Mouse (Mus musculus) MEL-GATA-1-ER (cell line): ENCODE measurements around the gene Ptpro.
"Not testable (repeated sequence)": the region's sequence is repeated elsewhere in the genome, so short reads cannot be mapped to it uniquely, and the experiment has no call there.

ENCODE experiments used
- DNase-seq: peaks from one replicate; pipeline ENCODE4 v3.0.0-alpha.2; 2012; ENCODE audit warnings: low read depth; ENCODE audit errors: extremely low read depth

Gene Ptpro

DNA sequence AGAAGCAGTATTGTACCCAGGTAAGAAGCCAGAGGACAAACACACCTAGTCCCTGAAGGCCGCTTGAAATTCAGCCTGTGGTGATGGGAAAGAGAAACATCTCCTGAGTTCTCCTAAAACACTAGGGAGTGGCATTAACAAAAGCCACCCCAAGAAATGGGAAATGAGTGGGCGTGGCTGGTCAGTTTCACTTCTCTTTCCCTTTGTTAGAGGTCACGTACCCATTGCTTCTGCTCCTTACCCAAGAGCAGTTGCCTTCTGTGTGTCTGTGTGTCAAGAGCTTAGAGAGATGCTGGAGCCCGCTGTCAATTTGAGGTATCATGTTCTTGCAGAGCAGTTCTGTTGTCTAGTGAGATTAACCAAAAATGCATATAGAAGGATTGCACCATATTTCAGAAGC is 134.2 kb downstream of the Ptpro start:
- no peak for DNase-seq

DNA sequence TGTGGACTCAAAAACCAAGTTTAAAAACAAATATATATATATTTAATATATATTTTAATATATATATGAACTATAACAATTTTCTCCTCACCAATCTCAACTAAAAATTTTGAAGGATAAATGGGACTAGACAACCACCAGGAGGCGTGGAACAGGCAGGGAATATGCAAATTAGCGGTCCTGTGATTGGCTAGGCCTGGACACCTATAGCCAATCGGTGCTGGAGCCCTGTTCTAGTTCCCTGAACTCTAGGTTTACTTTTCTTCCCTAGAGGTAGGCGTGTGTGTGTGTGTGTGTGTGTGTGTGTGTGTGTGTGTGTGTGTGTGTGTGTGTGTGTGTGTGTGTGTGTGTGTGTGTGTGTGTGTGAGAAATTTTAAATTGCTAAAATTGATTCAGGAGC is 134.8 kb downstream of the Ptpro start:
- DNase-seq: no peak

DNA sequence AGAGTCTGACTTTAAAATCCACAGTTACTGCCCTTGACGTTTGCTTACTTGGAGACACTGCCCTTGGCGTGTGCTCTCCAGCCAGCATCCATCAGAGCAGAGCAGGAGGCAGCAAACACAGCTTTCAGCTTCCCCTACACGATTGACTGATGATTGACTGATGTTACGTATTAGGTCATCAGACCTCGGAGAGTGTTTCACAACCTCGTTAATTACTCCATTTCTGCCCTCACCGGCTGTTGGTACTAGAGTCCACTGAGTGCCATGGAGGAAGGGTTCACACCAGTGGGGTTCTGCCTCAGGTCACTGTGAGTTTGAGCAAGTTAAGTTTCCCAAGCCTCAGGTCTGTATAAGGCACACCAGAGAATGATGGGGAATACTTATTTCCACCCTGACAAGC is 143.0 kb downstream of the Ptpro start:
- DNase-seq: no peak

DNA sequence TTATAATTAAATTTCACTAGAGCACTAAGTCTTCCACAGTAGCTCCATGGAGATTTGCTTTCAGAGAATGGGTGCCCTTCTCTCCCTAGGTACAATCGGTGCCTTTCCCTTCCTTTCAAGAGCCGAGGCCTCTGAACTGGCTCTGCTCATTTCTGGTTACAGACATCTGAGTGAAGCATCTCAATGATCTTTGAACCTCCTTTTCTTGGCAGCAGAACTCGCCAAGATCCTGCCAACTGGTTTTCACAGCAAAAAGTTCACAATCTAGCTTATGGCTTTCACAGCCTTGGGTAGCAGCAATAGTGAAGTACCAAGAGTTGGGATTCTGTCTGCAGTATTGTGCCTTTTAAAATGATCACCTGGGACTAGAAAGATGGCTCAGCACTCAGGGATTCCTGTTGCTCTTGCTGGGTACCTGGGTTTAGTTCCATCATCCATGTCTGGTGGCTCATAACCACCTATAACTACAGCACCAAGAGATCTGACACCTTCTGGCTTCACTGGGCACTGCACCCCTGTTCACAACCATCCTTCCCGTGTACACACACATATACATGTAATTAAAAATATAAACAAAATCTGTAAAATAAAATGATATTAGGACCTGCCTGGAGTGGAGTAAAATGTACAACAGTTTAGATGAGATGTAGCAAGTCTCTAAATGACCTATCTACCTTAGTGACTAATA is 144.1 kb downstream of the Ptpro start:
- no peak for DNase-seq

DNA sequence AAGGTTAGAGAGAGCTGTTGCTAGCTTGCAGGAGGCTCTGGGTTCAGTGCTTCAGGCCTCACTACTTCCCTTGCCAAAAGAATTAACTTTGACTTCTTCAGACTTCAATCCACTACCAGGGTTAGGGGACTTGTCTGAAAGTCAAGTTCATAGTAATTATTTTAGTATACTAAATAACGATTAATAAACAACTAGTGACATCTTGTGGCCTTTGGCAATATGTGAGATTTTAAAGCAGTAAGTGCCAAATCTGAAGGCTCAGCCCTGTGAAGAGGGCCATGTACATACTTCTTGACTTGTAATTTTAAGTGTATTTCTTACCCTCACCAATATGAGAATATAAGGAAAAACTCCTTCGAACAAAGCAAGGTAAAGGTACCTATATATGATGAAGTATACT is 145.2 kb downstream of the Ptpro start:
- DNase-seq: no peak

DNA sequence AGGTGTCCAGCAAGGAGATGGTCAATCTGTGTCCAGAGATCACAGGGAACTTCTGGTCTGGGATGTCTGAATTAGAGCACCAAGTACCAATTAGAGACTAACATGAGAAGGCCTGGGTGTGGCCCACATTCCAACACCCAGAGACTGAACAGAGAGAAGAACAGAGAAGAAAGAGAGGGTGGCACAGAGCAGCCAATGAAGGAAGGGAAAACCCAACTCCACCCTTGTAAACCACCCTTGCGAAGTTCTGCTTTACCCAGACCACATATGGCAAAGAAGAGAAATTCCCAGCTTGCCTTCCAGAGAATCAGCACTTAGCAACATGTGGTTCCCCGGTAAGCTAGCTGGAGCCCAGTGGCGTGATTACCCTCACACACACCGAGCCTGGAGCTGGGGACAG is 152.1 kb downstream of the Ptpro start:
- DNase-seq: no peak

DNA sequence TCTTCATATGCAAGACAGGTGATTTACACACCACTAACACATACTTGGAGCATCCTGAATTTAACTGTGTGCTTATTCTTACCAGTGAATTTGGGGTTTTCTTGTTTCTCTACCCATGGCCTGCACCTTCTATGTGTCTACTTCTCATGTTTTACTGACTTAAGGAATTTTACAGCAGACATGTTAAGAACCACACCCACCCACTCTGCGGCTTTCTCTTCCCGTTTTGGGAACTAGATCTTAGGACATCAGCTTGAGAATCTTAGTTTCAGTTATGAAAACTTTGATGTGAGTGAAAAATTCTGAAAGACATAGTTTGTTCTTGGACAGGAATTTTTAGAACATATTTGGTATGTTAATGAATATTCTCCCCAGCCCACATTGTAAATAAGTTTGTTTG is 153.6 kb downstream of the Ptpro start:
- no peak for DNase-seq

DNA sequence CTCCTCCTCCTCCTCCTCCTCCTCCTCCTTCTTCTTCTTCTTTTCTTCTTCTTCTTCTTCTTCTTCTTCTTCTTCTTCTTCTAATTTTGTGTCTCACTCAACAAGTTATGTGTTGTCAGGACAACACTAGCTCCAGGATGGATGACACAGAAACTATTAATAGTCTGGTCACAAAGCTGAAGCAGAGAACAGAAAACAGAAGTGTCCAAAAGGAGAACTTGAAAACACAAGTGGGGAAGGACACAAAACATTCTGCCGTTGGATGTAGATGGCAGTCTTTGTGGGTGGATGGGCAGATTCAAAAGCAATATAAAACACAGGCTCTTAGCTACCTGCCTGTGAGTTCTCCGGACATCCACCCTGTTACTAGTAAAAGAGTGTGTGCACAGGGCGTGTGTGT is 158.4 kb downstream of the Ptpro start:
- no peak for DNase-seq

DNA sequence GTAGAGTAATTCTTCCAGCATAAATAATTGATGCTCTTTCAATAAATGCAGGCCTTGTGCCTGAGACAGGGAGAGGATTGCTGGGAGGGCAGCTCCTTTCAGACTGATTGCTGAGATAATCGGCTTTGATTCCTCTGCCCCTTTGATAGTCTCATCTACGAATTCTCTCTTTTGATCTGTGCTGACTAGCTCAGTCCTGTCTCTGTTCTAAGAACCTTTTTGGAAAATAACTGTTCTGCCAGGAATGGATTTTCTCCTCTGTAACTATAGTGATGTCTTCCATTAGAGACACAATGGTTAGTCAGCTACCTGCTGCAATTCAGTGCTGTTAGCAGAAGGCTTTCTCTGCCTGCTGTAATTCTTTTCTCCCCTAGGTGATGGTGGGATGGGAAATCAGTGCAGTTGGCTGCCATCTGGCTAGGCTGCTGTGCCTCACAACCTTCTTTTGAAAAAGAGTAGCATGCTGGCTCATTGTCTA is 159.8 kb downstream of the Ptpro start:
- no peak for DNase-seq

DNA sequence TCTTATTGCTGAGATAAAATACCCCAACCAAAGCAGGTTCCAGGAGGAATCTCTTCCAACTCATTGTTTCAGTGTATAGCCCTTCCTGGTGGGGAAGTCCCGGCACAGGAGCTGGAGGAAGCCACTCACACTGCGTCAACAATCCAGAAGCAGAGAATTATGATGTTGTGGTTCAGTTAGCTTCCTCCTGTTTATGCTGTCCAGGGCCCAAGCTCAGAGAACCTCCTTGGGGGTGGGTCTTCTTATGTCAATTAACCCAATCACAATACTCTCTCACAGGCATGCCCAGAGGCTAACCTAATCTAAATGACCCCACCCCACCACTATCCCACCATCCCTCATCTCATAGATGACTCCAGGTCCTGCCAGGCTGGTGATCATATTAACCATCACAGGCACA is 160.9 kb downstream of the Ptpro start:
- no peak for DNase-seq

DNA sequence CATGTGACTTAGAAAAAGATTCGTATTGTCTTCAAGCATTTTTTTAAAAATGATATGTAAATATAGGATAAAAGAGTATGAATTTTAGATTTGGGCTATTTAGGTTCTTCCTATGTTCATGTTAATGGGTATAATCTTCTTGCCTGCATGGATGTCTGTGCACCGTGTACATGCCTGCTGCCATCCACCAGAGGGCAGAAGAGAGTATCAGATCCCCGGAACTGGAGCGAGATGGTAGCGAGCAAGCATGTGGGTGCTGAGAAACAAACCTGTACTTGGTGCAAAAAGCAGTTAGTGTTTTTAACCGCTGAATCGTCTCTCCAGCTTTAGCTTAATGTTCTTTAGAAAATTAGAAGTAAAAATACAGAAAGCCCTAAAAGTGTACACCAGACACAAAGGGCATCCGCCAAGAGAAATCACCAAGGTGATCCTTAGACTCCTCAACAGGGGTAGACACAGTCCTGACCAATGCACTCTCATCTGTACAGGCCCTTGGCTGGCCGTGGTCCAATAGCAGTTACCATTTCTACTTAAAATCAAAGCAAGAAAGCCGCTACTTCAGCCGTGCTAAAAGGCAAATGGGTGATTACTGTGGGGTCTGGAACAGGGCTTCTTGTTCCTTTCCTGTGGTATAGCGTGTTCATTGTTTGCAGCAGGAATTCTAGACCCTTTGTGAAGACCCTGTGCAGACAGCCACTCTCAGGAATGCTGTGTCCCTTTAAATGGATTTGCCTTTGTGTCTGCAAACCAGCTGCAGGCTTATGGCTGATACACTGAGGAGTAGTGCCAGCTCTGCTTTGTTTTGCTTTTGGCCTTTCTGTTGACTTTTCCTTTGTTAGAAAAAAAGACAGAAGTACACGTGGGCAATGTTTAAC is 162.6 kb downstream of the Ptpro start:
- no peak for DNase-seq

DNA sequence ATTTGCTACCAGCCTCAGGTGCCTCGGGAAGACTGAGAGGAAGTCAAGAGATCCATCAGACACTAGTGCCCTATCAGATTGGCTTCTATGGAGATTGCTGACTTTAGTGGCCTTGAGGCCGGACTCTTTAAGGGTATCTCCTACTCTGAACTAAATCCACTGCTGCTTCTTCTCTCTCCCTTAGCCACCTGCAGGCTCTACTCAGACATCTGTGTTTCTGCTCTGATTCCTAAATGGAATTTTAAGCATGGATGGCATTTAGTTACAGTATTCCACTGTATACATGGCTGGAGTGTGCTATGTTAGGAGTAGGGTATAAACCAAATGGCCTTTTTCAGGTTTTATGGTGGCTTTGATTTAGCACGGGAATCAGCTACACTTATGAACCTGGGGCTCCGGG is 170.7 kb downstream of the Ptpro start:
- DNase-seq: no peak

DNA sequence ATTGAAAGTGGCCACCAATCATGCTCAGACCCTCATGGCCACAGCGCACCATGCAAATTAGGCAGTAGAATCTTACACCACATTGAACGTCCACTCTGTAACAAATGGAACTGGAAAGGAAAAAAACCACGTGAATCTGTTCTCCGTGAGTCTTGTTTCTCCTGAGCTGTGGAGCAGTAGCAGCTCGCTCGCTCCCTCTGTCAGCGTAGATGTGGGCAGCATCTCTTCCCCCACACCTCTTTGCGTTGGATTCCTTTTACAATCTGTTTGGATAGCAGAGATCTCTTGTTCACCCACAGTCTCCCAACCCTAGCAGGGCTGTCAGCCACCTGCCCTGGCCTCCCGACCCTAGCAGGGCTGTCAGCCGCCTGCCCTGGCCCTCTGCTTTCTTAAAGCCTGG is 171.7 kb downstream of the Ptpro start:
- no peak for DNase-seq

DNA sequence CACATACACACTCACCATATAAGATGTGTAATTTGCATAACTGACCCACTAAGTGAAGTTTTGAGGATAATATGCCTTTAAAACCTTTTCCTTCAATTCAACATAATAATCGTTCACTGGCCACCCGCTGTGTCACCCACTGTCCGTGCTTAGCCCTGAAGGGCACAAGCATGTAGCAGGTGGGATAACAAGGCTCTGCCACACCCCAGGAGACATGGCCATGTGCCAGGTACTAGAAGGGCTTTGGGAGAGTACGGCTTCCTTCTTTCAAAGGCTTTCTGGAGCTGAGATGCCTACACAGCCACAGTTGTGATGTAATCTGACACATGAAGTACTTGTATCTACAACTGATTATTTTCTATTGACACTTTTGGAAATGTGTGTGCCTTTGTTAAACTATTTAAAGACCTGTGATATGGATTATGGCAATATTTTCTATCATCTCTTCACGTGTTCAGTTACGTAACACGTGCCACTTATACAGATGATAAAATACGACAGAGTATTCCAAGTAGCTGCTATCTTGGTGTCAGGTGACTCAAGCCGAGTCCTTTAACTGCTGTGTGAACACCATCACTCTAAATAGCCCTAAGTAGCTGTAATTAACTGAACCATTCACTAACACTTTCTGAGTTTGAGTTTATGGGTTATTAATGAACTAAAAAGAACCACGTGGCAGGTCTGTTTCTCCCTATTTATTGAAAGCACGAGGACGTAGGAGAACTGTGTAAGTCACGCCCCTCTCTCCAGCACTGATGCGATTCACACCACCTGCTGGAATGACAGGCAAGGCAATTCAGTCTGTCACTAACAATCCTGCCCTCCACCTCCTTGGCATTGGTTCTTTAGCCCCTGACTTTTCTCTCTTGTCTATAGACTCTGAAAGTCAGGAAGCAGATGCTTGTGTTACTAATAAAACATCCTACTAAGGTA is 173.6 kb downstream of the Ptpro start:
- no peak for DNase-seq

DNA sequence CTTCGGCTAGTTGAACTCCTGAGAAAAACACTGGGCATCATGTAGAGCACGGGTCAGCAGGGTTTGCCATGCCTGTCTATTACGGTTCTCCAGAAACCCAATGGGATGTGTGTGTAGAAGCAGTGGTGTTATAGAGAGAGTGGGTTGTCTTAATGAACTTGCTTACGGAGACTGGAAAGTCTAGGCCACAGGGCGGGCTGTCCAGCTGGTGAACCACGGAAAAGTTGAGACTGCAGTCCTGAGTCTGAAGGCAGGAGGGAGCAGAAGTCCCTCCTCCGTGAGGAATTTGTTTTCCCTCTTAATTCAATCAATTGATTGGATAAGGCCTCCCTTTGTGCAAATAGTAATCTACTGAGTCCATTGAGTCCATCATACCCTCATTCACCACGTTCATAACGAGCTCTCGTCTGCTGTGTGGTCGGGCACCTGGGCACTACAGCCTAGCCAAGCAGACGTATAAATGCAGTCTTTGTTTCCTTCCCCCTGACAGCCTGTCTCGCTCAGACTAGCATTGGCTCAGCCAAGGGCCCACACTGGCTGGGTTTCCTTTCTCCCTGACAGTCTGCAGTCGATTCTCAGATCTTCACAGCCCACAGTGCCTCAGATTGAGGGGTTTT is 181.5 kb downstream of the Ptpro start:
- no peak for DNase-seq

DNA sequence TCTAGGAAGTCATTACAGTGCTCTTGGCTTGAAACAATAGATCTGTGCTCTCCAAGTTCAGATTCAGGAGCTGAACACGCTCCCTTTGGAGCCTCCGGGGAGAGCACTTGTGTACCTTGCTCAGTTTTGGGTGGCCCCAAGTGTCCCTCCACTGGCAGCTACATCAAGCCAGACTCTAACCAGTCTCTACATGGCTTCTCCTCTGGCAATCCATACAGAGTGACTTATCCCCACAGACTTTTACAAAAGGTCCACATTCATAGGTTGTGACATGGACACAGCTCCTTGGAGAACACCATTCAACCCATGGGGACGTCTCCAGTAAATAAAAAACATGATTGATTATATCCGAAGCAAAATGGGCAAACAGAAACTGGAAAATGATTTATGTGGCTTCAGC is 185.4 kb downstream of the Ptpro start:
- no peak for DNase-seq

DNA sequence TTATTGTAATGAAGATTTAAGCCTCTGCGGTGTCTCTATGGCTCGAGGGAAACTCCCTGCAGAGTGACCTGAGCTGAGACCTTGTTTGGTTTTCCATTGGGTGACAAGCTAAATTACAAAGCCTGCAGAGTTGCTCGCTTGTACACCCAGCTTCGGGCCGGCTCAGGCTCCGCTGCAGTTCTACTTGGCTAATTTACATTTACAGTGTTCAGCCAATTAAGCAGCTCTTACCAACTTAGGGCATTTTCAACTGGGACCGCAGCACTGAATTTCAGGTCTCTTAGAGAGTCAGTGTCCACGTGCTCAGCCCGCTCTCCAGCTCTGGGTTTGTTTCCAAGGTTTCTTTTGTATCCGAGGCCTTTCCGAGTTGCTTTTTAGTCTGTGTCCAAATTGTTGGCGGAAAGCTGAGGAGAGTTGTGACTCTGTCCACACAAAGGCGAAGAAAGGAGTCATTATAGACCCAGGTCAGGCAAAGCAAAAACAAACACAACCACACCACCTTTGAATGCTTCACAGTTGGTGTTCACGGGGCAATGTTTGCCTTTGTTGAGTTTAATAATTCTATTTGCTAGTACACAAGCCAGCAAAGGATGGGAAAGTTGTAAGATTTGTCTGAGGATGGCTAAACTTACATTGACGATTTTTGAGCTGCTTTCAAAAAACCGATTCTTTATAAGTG is 185.9 kb downstream of the Ptpro start:
- DNase-seq: no peak

DNA sequence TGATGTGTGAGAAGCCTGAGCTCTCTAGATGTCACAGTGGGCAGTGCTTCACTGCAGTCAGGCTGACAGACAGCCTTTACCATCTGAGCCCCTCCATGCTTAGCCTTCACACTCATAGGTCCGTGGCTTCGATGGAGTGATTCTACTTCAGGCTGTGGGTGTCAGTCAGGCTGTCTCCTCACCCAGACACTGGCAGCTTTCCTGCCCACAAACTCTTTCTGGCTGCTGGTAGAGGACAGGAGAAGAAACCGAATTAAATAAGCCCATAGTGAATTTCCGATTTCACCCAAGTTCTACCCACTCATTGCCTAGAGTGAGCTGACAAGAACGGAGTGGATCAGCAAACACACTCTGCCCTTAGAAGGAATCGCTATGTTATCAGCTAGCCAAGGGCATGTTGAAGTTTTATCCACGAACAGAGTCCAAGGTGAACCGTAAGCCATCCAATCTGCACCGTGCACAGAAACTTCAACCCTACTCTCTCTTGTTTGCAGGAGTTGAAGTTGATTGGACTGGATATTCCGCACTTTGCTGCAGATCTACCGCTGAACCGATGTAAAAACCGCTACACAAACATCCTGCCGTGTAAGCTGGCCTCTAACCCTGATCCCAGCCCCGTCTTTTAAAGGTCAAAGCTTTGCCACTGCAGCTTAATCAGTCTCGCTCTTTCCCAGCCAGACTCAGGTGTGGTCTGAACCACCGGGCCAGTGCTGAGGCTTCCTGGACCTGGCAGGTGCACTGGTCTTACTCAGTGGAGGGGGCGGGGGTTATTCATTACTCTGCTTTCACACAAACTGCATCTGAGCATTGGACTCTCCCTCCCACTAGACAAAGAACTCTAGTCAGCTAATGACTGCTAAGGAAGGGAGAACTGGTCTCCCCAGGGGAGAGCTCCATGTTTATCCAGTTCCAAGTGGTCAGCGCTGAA is 188.7 kb downstream of the Ptpro start:
- DNase-seq: no peak

DNA sequence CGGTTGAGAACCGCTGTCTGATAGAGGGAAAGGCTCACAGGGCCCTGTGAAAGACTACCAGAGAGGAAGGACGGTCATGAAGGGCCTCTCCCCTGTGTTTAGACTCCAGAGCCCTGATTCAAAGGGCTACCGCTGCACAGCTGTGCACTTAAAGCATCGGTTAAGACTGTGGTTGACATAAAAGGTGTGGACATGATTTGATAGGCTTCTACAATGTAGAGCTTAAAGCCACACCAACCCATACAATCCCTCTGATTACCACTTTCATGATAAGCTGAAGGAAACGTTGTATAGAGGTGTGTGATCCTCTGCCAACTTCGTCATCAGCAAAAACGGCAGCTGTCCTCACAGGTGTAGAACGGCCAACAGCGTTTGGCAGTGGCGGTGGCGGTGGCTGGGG is 191.0 kb downstream of the Ptpro start:
- no peak for DNase-seq

DNA sequence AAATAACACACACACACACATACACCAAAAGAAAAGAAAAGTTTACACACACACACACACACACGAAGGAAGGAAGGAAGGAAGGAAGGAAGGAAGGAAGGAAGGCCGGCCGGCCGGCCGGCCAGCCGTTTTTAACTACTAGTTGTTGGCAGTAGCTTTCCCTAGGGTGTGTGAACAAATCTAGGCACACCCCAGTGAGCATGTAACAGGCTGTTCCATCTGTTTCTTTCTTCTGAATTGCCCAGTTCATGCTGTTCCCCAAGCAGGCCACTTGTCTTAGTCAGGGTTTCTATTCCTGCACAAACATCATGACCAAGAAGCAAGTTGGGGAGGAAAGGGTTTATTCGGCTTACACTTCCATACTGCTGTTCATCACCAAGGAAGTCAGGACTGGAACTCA is 194.0 kb downstream of the Ptpro start:
- DNase-seq: not testable (repeated sequence)
